8 mouse cellular contexts compared by ENCODE assay signal in genomic region chr4:115000429-115000795, GRCm38 (mm10). TPM values are rescaled to one million over a fixed set of nuclear protein-coding genes. Genes with fewer than 3 reads are reported as not detected.
A peak's percentile ranks its signal among the peaks of the same experiment; 100 is the strongest.
DNase-seq lines count a peak whose midpoint lies in the region; ATAC-seq and TF ChIP-seq lines count a peak whose summit lies in the region.

No protein-coding gene starts in this region.

- no peak for TF ChIP-seq EP300 in lung, postnatal 0 days (IDR thresholded peaks at IDR 0.05)

- H3K27ac ChIP-seq in lung, postnatal 0 days (ENCODE audit: low read length) = no peak overlapping the region
- H3K27ac ChIP-seq in embryonic facial prominence, embryonic 11.5 days (replicated peaks; ENCODE audit: low read depth, low read length) = no peak overlapping the region
- peak overlapping the region; percentile 90 for H3K27ac ChIP-seq in intestine, postnatal 0 days (ENCODE audit: low read depth, low read length)
- peak overlapping the region; percentile 50; the same call in 1 of the 2 replicates for H3K27ac ChIP-seq in neural tube, embryonic 12.5 days

- WGBS in lung, postnatal 0 days = under 1% methylated on average over 8 of the region's 8 CpGs
- 1% methylated on average over 8 of the region's 8 CpGs for WGBS in embryonic facial prominence, embryonic 11.5 days
- under 1% methylated on average over 8 of the region's 8 CpGs for WGBS in intestine, postnatal 0 days
- 3% methylated on average over 8 of the region's 8 CpGs for WGBS in neural tube, embryonic 12.5 days

- H3K9ac ChIP-seq in lung, postnatal 0 days (replicated peaks; ENCODE audit: low read depth) = no peak overlapping the region
- peak overlapping the region; percentile 46 for H3K9ac ChIP-seq in embryonic facial prominence, embryonic 11.5 days (replicated peaks; ENCODE audit: low read length)
- peak overlapping the region; percentile 70 for H3K9ac ChIP-seq in intestine, postnatal 0 days (ENCODE audit: low read depth, low read length)
- peak overlapping the region; percentile 65 for H3K9ac ChIP-seq in neural tube, embryonic 12.5 days

- peaks cover 4% of the 10 kb centered on the region; the same call in 1 of the 2 replicates for H3K36me3 ChIP-seq in lung, postnatal 0 days (ENCODE audit: insufficient read depth, low read length)
- H3K36me3 ChIP-seq in embryonic facial prominence, embryonic 11.5 days (replicated peaks; ENCODE audit: control insufficient read depth, insufficient read depth, low read depth, low read length) = no peaks in the 10 kb centered on the region
- H3K36me3 ChIP-seq in intestine, postnatal 0 days (ENCODE audit: control insufficient read depth, insufficient read depth) = 0 out of 2 replicates have a peak, but pooled peaks cover 3% of the 10 kb centered on the region
- peaks cover 10% of the 10 kb centered on the region for H3K36me3 ChIP-seq in neural tube, embryonic 12.5 days

- H3K4me2 ChIP-seq in lung, postnatal 0 days (replicated peaks; ENCODE audit: low read depth, low read length) = peak overlapping the region; percentile 65
- H3K4me2 ChIP-seq in embryonic facial prominence, embryonic 11.5 days (ENCODE audit: low read depth, low read length) = peak overlapping the region; percentile 44
- peak overlapping the region; percentile 76 for H3K4me2 ChIP-seq in intestine, postnatal 0 days (replicated peaks; ENCODE audit: low read depth)
- peak overlapping the region; percentile 71 for H3K4me2 ChIP-seq in neural tube, embryonic 12.5 days (replicated peaks)

- H3K9me3 ChIP-seq in lung, postnatal 0 days (ENCODE audit: low read length) = no peaks in the 10 kb centered on the region
- H3K9me3 ChIP-seq in embryonic facial prominence, embryonic 11.5 days (replicated peaks; ENCODE audit: control insufficient read depth, low read length) = no peaks in the 10 kb centered on the region
- H3K9me3 ChIP-seq in intestine, postnatal 0 days (ENCODE audit: control insufficient read depth) = no peaks in the 10 kb centered on the region
- H3K9me3 ChIP-seq in neural tube, embryonic 12.5 days = no peaks in the 10 kb centered on the region

- TF ChIP-seq CTCF in lung, postnatal 0 days (IDR thresholded peaks at IDR 0.05) = no peak
- no peak for TF ChIP-seq CTCF in intestine, postnatal 0 days (IDR thresholded peaks at IDR 0.05; ENCODE audit: low read depth)

- ATAC-seq in lung, postnatal 0 days = no peak
- ATAC-seq in embryonic facial prominence, embryonic 11.5 days (replicated peaks; ENCODE audit: insufficient number of reproducible peaks, low FRiP score, low TSS enrichment, low read depth) = peak; percentile 50
- peak; percentile 55 for ATAC-seq in intestine, postnatal 0 days
- ATAC-seq in neural tube, embryonic 12.5 days (ENCODE audit: low FRiP score, low read depth) = peak; percentile 41

- peak overlapping the region; percentile 41 for H3K4me3 ChIP-seq in lung, postnatal 0 days (ENCODE audit: low read depth, low read length)
- H3K4me3 ChIP-seq in embryonic facial prominence, embryonic 11.5 days (ENCODE audit: low read depth, low read length) = peak overlapping the region; percentile 43
- peak overlapping the region; percentile 78 for H3K4me3 ChIP-seq in intestine, postnatal 0 days (ENCODE audit: low read depth, low read length)
- H3K4me3 ChIP-seq in neural tube, embryonic 12.5 days = peak overlapping the region; percentile 65

- DNase-seq in lung, postnatal 0 days (ENCODE audit: low spot score) = peak; percentile 24
- DNase-seq in lung, postnatal 36 days = no peak
- peak; percentile 39 for DNase-seq in embryonic facial prominence, embryonic 11.5 days (ENCODE audit: low spot score)
- DNase-seq in cerebellum, adult 11 months = no peak
- DNase-seq in left cerebral cortex, postnatal 10 days (ENCODE audit: extremely low spot score in 1 of 2, low spot score in 2 of 2) = no peak
- no peak for DNase-seq in spleen, postnatal 36 days (ENCODE audit: low spot score in 2 of 2)

- H3K4me1 ChIP-seq in lung, postnatal 0 days (ENCODE audit: insufficient read depth, low read depth, low read length) = 0 out of 2 replicates have a peak, but pooled peaks cover 2% of the 10 kb centered on the region
- H3K4me1 ChIP-seq in embryonic facial prominence, embryonic 11.5 days (ENCODE audit: control insufficient read depth, insufficient read depth, low read length) = no peaks in the 10 kb centered on the region
- H3K4me1 ChIP-seq in intestine, postnatal 0 days (replicated peaks; ENCODE audit: control insufficient read depth, insufficient read depth, low read length) = 0 out of 2 replicates have a peak, but pooled peaks cover 3% of the 10 kb centered on the region
- H3K4me1 ChIP-seq in neural tube, embryonic 12.5 days = peaks cover 17% of the 10 kb centered on the region

- 0 out of 2 replicates have a peak, but pooled peaks cover 3% of the 10 kb centered on the region for H3K27me3 ChIP-seq in lung, postnatal 0 days (replicated peaks; ENCODE audit: insufficient read depth, low read length)
- no peaks in the 10 kb centered on the region for H3K27me3 ChIP-seq in embryonic facial prominence, embryonic 11.5 days (ENCODE audit: control insufficient read depth, insufficient read depth, low read length)
- no peaks in the 10 kb centered on the region for H3K27me3 ChIP-seq in intestine, postnatal 0 days (replicated peaks; ENCODE audit: control insufficient read depth, insufficient read depth, low read length)
- H3K27me3 ChIP-seq in neural tube, embryonic 12.5 days (replicated peaks) = no peaks in the 10 kb centered on the region

- intact Hi-C loops in left cerebral cortex, postnatal 10 days (cut with DNase I) = no loop called here

RNA-seq across cellular contexts. Expression of gene Stil, which starts 0.5 kb away (rescaled TPM):
- 0.61 and 1.0 TPM in 2 replicates for polyA plus RNA-seq in lung, postnatal 0 days (2015; fragmentation: Nextera tagmentation; extraction: Ambion mirVana)
- polyA plus RNA-seq in embryonic facial prominence, embryonic 11.5 days (2014; fragmentation: Nextera tagmentation; extraction: Ambion mirVana) = 23.1 and 25.1 TPM in 2 replicates
- 2.4 and 3.3 TPM in 2 replicates for polyA plus RNA-seq in intestine, postnatal 0 days (2015; fragmentation: Nextera tagmentation; extraction: Ambion mirVana)
- polyA plus RNA-seq in neural tube, embryonic 12.5 days (2016; fragmentation: Nextera tagmentation; extraction: Ambion mirVana) = 8.9 and 10.2 TPM in 2 replicates
- total RNA-seq in left cerebral cortex, postnatal 10 days (2021) = 1 to 10 TPM; 1.1 TPM

RNA-seq across cellular contexts. Expression of gene Cmpk1, which starts 13.4 kb away (rescaled TPM):
- polyA plus RNA-seq in lung, postnatal 0 days (2015; fragmentation: Nextera tagmentation; extraction: Ambion mirVana) = 94.2 and 96.4 TPM in 2 replicates
- polyA plus RNA-seq in embryonic facial prominence, embryonic 11.5 days (2014; fragmentation: Nextera tagmentation; extraction: Ambion mirVana) = 120 and 132 TPM in 2 replicates
- 322 and 356 TPM in 2 replicates for polyA plus RNA-seq in intestine, postnatal 0 days (2015; fragmentation: Nextera tagmentation; extraction: Ambion mirVana)
- 156 and 168 TPM in 2 replicates for polyA plus RNA-seq in neural tube, embryonic 12.5 days (2016; fragmentation: Nextera tagmentation; extraction: Ambion mirVana)
- 100 to 1,000 TPM; 132 to 133 TPM for total RNA-seq in left cerebral cortex, postnatal 10 days (2021)

RNA-seq across cellular contexts. Expression of gene Tal1, which starts 55.8 kb away (rescaled TPM):
- polyA plus RNA-seq in lung, postnatal 0 days (2015; fragmentation: Nextera tagmentation; extraction: Ambion mirVana) = 1.9 and 2.5 TPM in 2 replicates
- 4.8 and 5.3 TPM in 2 replicates for polyA plus RNA-seq in embryonic facial prominence, embryonic 11.5 days (2014; fragmentation: Nextera tagmentation; extraction: Ambion mirVana)
- 0.22 and 0.27 TPM in 2 replicates for polyA plus RNA-seq in intestine, postnatal 0 days (2015; fragmentation: Nextera tagmentation; extraction: Ambion mirVana)
- 3.0 and 3.3 TPM in 2 replicates for polyA plus RNA-seq in neural tube, embryonic 12.5 days (2016; fragmentation: Nextera tagmentation; extraction: Ambion mirVana)
- 1 to 10 TPM; 2.0 to 2.6 TPM for total RNA-seq in left cerebral cortex, postnatal 10 days (2021)

Comparison
In these comparisons a context has a peak if more than half of its experiments do, and no peak if none do; other contexts are left out.
1. DNase-seq: peak in lung, postnatal 0 days (single experiment) and embryonic facial prominence, embryonic 11.5 days (single experiment); none in lung, postnatal 36 days (single experiment), cerebellum, adult 11 months (single experiment), left cerebral cortex, postnatal 10 days (0 of 2) and spleen, postnatal 36 days (0 of 2).
2. H3K27ac ChIP-seq: peak in intestine, postnatal 0 days (single experiment) and neural tube, embryonic 12.5 days (single experiment); none in lung, postnatal 0 days (single experiment) and embryonic facial prominence, embryonic 11.5 days (single experiment).
3. Peak in every context shown above with its lines, with median percentiles within 50 percentile points of each other: H3K4me2 ChIP-seq and H3K4me3 ChIP-seq.